14 mouse cellular contexts compared by ENCODE assay signal in the genomic region with DNA sequence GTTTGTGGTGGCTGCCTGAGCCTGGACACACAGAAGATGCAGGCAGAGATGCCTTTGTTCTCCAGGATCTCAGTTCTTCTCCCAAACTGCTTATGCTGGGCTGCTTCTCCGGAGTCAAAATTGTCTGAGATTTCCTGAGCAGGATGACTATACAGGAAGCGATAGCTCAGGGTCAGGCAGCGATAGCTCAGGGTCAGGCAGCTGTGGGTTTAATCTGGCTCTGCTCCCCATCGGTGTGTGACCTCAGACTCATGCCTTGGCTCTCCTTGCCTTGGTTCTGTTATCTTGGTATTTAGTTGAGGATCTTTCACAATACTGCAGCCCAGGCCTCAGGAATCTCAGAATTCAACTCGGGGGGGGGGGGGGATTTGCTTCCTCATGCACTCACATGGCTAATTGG. TPM values are rescaled to one million over a fixed set of nuclear protein-coding genes. Genes with fewer than 3 reads are reported as not detected.
DNase-seq lines count a peak whose midpoint lies in the region; ATAC-seq and TF ChIP-seq lines count a peak whose summit lies in the region.
"Had no signal": no experiment of that assay in that cellular context is flagged by ENCODE, and none has a peak within 500 bp of the region (broad histone marks: within the 10 kb centered on the region; RNA-seq: fewer than 3 reads in every experiment).

No protein-coding gene starts in this region.

- WGBS in heart, adult 2 months, result 28% methylated on average over 5 of the region's 5 CpGs
- 59% methylated on average over 5 of the region's 5 CpGs for WGBS in heart, embryonic 10.5 days
- WGBS in midbrain, embryonic 13.5 days, result 92% methylated on average over 5 of the region's 5 CpGs
- WGBS in midbrain, embryonic 14.5 days, result 84% methylated on average over 5 of the region's 5 CpGs
- 93% methylated on average over 5 of the region's 5 CpGs for WGBS in hindbrain, embryonic 13.5 days

- 0 out of 2 replicates have a peak, but pooled peaks have one; percentile 29 for TF ChIP-seq EP300 in heart, adult 2 months (IDR thresholded peaks at IDR 0.05; ENCODE audit: insufficient read depth, low read depth, low read length)

- H3K4me3 ChIP-seq in heart, adult 2 months, result no peak overlapping the region
- H3K4me3 ChIP-seq in heart, embryonic 10.5 days, result no peak overlapping the region
- H3K4me3 ChIP-seq in midbrain, embryonic 13.5 days (replicated peaks), result no peak overlapping the region
- H3K4me3 ChIP-seq in midbrain, embryonic 14.5 days (replicated peaks; ENCODE audit: low read depth, low read length), result no peak overlapping the region
- no peak overlapping the region for H3K4me3 ChIP-seq in hindbrain, embryonic 13.5 days
- H3K4me3 ChIP-seq: gastrocnemius, adult 2 months; intestine, embryonic 15.5 days had no signal

- H3K9ac ChIP-seq in heart, adult 2 months (ENCODE audit: low read depth, low read length), result no peak overlapping the region
- H3K9ac ChIP-seq in midbrain, embryonic 13.5 days (replicated peaks), result 0 out of 2 replicates have a peak overlapping the region, but pooled peaks have one; percentile 28
- no peak overlapping the region for H3K9ac ChIP-seq in midbrain, embryonic 14.5 days (replicated peaks; ENCODE audit: low read length)
- H3K9ac ChIP-seq in hindbrain, embryonic 13.5 days, result no peak overlapping the region
- H3K9ac ChIP-seq: intestine, embryonic 15.5 days; liver, postnatal 0 days had no signal

- H3K27ac ChIP-seq in heart, adult 2 months, result no peak overlapping the region
- no peak overlapping the region for H3K27ac ChIP-seq in heart, embryonic 10.5 days
- no peak overlapping the region for H3K27ac ChIP-seq in midbrain, embryonic 13.5 days
- no peak overlapping the region for H3K27ac ChIP-seq in midbrain, embryonic 14.5 days (replicated peaks; ENCODE audit: low read depth, low read length)
- H3K27ac ChIP-seq in hindbrain, embryonic 13.5 days, result no peak overlapping the region
- H3K27ac ChIP-seq: gastrocnemius, adult 2 months; intestine, embryonic 15.5 days had no signal

- ATAC-seq in midbrain, embryonic 13.5 days, result no peak
- no peak for ATAC-seq in midbrain, embryonic 14.5 days (ENCODE audit: low FRiP score, low TSS enrichment)
- ATAC-seq in granulocyte monocyte progenitor cell, adult 5-6 weeks (replicated peaks; ENCODE audit: poor library complexity, severe bottlenecking), result peak; percentile 52
- ATAC-seq in hindbrain, embryonic 13.5 days (ENCODE audit: low FRiP score), result no peak
- ATAC-seq: intestine, embryonic 15.5 days; liver, postnatal 0 days had no signal

- peaks cover 4% of the 10 kb centered on the region for H3K4me1 ChIP-seq in heart, adult 2 months (ENCODE audit: control insufficient read depth, insufficient read depth, low read length)
- H3K4me1 ChIP-seq in heart, embryonic 10.5 days, result no peaks in the 10 kb centered on the region
- H3K4me1 ChIP-seq in midbrain, embryonic 13.5 days (replicated peaks), result no peaks in the 10 kb centered on the region; the same call in 1 of the 2 replicates
- no peaks in the 10 kb centered on the region for H3K4me1 ChIP-seq in midbrain, embryonic 14.5 days (ENCODE audit: control insufficient read depth, insufficient read depth, low read length)
- 0 out of 2 replicates have a peak, but pooled peaks cover 5% of the 10 kb centered on the region for H3K4me1 ChIP-seq in hindbrain, embryonic 13.5 days (replicated peaks)
- H3K4me1 ChIP-seq: intestine, embryonic 15.5 days had no signal

- TF ChIP-seq CTCF in heart, adult 2 months (IDR thresholded peaks at IDR 0.05), result no peak

- H3K9me3 ChIP-seq in heart, embryonic 10.5 days, result no peaks in the 10 kb centered on the region
- no peaks in the 10 kb centered on the region for H3K9me3 ChIP-seq in midbrain, embryonic 13.5 days
- H3K9me3 ChIP-seq in midbrain, embryonic 14.5 days (ENCODE audit: control insufficient read depth, low read length), result no peaks in the 10 kb centered on the region
- H3K9me3 ChIP-seq in hindbrain, embryonic 13.5 days, result no peaks in the 10 kb centered on the region
- H3K9me3 ChIP-seq: intestine, embryonic 15.5 days had no signal

- no peak for TF ChIP-seq POLR2A in heart, adult 2 months (IDR thresholded peaks at IDR 0.05; ENCODE audit: insufficient read depth, low read depth, low read length)

- no peak for DNase-seq in heart, adult 2 months
- DNase-seq in heart, embryonic 10.5 days (ENCODE audit: low spot score), result no peak
- no peak for DNase-seq in midbrain, embryonic 14.5 days
- peak; percentile 67 for DNase-seq in adrenal gland, postnatal 10 days
- DNase-seq in spleen, adult 18-20 months, result no peak
- DNase-seq: cerebellum, postnatal 25 days; gastrocnemius, adult 2 months; liver, postnatal 0 days; thymus, postnatal 36 days had no signal

- no peaks in the 10 kb centered on the region for H3K27me3 ChIP-seq in heart, adult 2 months (ENCODE audit: control insufficient read depth, insufficient read depth, low read length)
- H3K27me3 ChIP-seq in heart, embryonic 10.5 days (ENCODE audit: insufficient read depth, poor library complexity, severe bottlenecking), result no peaks in the 10 kb centered on the region
- no peaks in the 10 kb centered on the region for H3K27me3 ChIP-seq in midbrain, embryonic 13.5 days
- H3K27me3 ChIP-seq in midbrain, embryonic 14.5 days (ENCODE audit: control insufficient read depth, insufficient read depth, low read length), result no peaks in the 10 kb centered on the region
- H3K27me3 ChIP-seq in hindbrain, embryonic 13.5 days, result no peaks in the 10 kb centered on the region
- H3K27me3 ChIP-seq: intestine, embryonic 15.5 days had no signal

- intact Hi-C loops in heart, adult 2 months (cut with DNase I), result no loop called here

- no peak overlapping the region for H3K4me2 ChIP-seq in midbrain, embryonic 13.5 days (replicated peaks)
- H3K4me2 ChIP-seq in midbrain, embryonic 14.5 days (ENCODE audit: low read length), result no peak overlapping the region
- no peak overlapping the region for H3K4me2 ChIP-seq in hindbrain, embryonic 13.5 days
- H3K4me2 ChIP-seq: intestine, embryonic 15.5 days had no signal

- H3K36me3 ChIP-seq in heart, adult 2 months (ENCODE audit: control insufficient read depth, insufficient read depth, low read length), result no peaks in the 10 kb centered on the region
- peaks cover 22% of the 10 kb centered on the region; the same call in 1 of the 2 replicates for H3K36me3 ChIP-seq in heart, embryonic 10.5 days
- H3K36me3 ChIP-seq in midbrain, embryonic 13.5 days, result peaks cover 42% of the 10 kb centered on the region
- H3K36me3 ChIP-seq in midbrain, embryonic 14.5 days (ENCODE audit: control insufficient read depth, insufficient read depth, low read length), result peaks cover 32% of the 10 kb centered on the region
- peaks cover 65% of the 10 kb centered on the region for H3K36me3 ChIP-seq in hindbrain, embryonic 13.5 days
- H3K36me3 ChIP-seq: intestine, embryonic 15.5 days had no signal

- no peaks in the 10 kb centered on the region for H3K79me2 ChIP-seq in heart, adult 2 months (replicated peaks; ENCODE audit: control insufficient read depth, insufficient read depth, low read length)

RNA-seq across cellular contexts. Expression of gene Scap, which starts 33.7 kb away (rescaled TPM):
- total RNA-seq in heart, adult 2 months (2021), result 10 to 100 TPM; 28.0 to 33.1 TPM
- polyA plus RNA-seq in heart, adult 2 months (2012; rRNA removed), result 16.0 and 17.5 TPM in 2 replicates
- polyA plus RNA-seq in heart, embryonic 10.5 days (2016; fragmentation: Nextera tagmentation; extraction: Ambion mirVana), result 27.9 and 30.7 TPM in 2 replicates
- polyA plus RNA-seq in midbrain, embryonic 13.5 days (2015; fragmentation: Nextera tagmentation; extraction: Ambion mirVana), result 40.6 and 41.9 TPM in 2 replicates
- polyA plus RNA-seq in midbrain, embryonic 14.5 days (2014; fragmentation: Nextera tagmentation; extraction: Ambion mirVana), result 50.5 and 52.4 TPM in 2 replicates
- 10 to 100 TPM; 76.4 to 83.9 TPM for total RNA-seq in adrenal gland, postnatal 10 days (2021)
- 31.4 and 56.3 TPM in 2 replicates for total RNA-seq in granulocyte monocyte progenitor cell, adult 5-6 weeks (2014; fragmentation: Nextera tagmentation)
- total RNA-seq in granulocyte monocyte progenitor cell, adult 5-6 weeks (2017), result 24.1 and 43.1 TPM in 2 replicates
- 45.3 and 46.2 TPM in 2 replicates for polyA plus RNA-seq in hindbrain, embryonic 13.5 days (2015; fragmentation: Nextera tagmentation; extraction: Ambion mirVana)

RNA-seq across cellular contexts. Expression of gene Ptpn23, which starts 41.3 kb away (rescaled TPM):
- 10 to 100 TPM; 12.9 to 15.2 TPM for total RNA-seq in heart, adult 2 months (2021)
- polyA plus RNA-seq in heart, adult 2 months (2012; rRNA removed), result 10.5 and 15.4 TPM in 2 replicates
- polyA plus RNA-seq in heart, embryonic 10.5 days (2016; fragmentation: Nextera tagmentation; extraction: Ambion mirVana), result 14.6 and 18.4 TPM in 2 replicates
- 21.6 and 25.7 TPM in 2 replicates for polyA plus RNA-seq in midbrain, embryonic 13.5 days (2015; fragmentation: Nextera tagmentation; extraction: Ambion mirVana)
- polyA plus RNA-seq in midbrain, embryonic 14.5 days (2014; fragmentation: Nextera tagmentation; extraction: Ambion mirVana), result 22.1 and 22.4 TPM in 2 replicates
- 10 to 100 TPM; 33.4 to 38.8 TPM for total RNA-seq in adrenal gland, postnatal 10 days (2021)
- total RNA-seq in granulocyte monocyte progenitor cell, adult 5-6 weeks (2014; fragmentation: Nextera tagmentation), result 12.7 and 17.7 TPM in 2 replicates
- total RNA-seq in granulocyte monocyte progenitor cell, adult 5-6 weeks (2017), result 3.0 and 3.2 TPM in 2 replicates
- 23.4 and 25.2 TPM in 2 replicates for polyA plus RNA-seq in hindbrain, embryonic 13.5 days (2015; fragmentation: Nextera tagmentation; extraction: Ambion mirVana)

RNA-seq across cellular contexts. Expression of gene Ngp, which starts 52.8 kb away (rescaled TPM):
- not detected for total RNA-seq in heart, adult 2 months (2021)
- 0.94 and 0.96 TPM in 2 replicates for polyA plus RNA-seq in heart, adult 2 months (2012; rRNA removed)
- polyA plus RNA-seq in heart, embryonic 10.5 days (2016; fragmentation: Nextera tagmentation; extraction: Ambion mirVana), result not detected in 2 replicates
- 0.43 and 1.3 TPM in 2 replicates for polyA plus RNA-seq in midbrain, embryonic 13.5 days (2015; fragmentation: Nextera tagmentation; extraction: Ambion mirVana)
- 0.34 TPM in 1 of 2 replicates, not detected in the other for polyA plus RNA-seq in midbrain, embryonic 14.5 days (2014; fragmentation: Nextera tagmentation; extraction: Ambion mirVana)
- total RNA-seq in adrenal gland, postnatal 10 days (2021), result 10 to 100 TPM; 25.5 to 35.5 TPM
- total RNA-seq in granulocyte monocyte progenitor cell, adult 5-6 weeks (2014; fragmentation: Nextera tagmentation), result 1.7 and 87.9 TPM in 2 replicates
- 228 and 233 TPM in 2 replicates for total RNA-seq in granulocyte monocyte progenitor cell, adult 5-6 weeks (2017)
- polyA plus RNA-seq in hindbrain, embryonic 13.5 days (2015; fragmentation: Nextera tagmentation; extraction: Ambion mirVana), result 1.4 and 2.8 TPM in 2 replicates
- total RNA-seq: gastrocnemius, adult 2 months; heart, postnatal 25 days had no signal
